Mouse (Mus musculus): ENCODE measurements around the gene Olfr1388.
A peak's percentile ranks its signal among the peaks of the same experiment; 100 is the strongest.
"Not testable (repeated sequence)": the region's sequence is repeated elsewhere in the genome, so short reads cannot be mapped to it uniquely, and the experiment has no call there.

Gene Olfr1388

DNA sequence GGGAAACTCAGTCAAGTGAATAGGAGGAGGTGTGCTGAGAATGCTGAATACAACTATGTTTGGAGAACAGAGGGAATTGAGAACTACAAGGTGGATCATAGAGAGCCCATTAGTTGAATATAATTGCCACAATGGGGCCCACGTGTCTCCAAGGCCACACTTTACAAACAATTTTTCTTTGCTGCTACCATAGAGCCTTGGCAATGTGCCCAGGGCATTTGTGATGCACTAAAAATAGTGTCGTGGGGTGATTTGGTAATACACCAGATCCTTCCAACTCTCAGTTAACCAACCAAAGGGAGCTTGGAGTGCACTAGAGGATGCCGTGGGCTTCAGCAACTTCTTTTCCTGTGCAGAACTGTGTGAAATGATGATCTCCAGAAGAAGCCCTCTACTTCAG, at the start of gene Olfr1388:
Olfr1388 (plus strand) TSS at position 214 of the 400 bp plus-strand sequence.
- no peak for DNase-seq (ENCODE audit: low read depth, low spot score)

DNA sequence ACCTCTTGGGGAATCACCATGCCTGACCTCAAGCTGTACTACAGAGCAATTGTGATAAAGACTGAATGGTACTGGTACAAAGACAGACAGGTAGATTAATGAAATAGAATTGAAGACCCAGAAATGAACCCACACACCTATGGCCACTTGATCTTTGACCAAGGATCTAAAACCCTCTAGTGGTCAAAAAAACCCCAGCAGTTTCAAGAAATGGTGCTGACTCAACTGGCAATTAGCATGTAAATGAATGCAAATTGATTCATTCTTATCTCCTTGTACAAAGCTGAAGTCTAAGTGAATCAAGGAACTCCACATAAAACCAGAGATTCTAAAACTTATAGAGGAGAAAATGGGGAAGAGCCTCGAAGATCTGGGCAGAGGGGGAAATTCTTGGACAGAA, 43.7 kb upstream of the Olfr1388 start:
- not testable (repeated sequence) for DNase-seq (ENCODE audit: low read depth, low spot score)

DNA sequence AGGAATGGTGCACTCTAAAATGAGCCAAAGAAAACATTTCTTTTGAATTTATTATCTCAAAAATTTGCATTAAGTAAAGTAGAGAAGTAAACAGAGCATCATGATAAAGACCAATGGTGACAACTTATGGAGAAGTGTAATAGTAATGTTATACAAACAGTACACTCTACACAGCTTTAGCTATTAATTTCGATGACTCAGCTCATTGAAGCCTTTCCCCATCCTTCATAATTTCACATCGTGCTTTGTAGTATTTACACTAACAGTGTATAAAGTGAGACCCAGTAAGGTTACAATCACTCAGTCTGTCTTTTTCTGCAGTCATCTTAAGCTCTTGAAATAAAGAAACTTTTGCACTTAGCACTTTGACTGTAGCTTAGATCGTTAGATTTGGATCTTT, 29.6 kb upstream of the Olfr1388 start:
- DNase-seq (ENCODE audit: low read depth, low spot score): no peak

DNA sequence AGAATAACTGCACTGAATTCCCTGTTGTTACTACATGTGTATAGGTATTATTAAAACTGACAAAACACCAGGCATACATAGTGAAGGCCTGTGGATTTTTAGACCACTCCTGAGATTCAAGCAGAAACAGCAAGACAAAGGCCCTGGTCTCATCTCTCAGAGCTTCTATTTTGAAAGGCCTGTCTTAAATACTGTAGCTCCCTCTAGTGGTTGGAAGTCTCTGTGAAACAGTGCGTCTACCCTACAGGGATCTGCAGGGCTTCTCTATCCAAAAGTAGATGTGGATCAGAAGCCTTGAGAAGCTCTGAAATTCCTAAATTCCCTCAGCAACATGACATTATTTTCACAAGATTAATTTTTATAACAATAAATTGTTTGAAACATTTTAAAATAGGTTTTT, 25.9 kb upstream of the Olfr1388 start:
- peak; percentile 45 for DNase-seq (ENCODE audit: low read depth, low spot score)

DNA sequence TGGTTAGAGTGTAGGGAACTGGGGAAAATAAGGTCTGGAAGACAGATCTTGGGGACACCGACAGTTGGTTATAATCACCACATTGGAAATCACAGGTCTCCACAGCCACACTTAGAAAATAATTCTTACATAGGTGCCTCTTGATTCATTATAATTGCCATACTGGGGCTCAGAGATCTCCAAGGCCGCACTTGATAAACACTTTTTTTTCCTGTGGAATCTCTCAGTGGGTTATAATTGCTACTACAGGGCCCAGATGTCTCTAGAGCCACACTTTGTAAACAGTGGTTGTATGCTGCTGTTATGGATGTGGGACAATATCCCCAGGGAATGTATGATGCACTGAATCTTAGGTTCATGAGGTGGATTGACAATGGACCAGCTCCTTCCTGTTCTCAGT, 13.7 kb upstream of the Olfr1388 start, which contains the start of gene Olfr1389:
Olfr1389 (plus strand) TSS at position 301 of the 400 bp plus-strand sequence.
- DNase-seq (ENCODE audit: low read depth, low spot score): no peak

DNA sequence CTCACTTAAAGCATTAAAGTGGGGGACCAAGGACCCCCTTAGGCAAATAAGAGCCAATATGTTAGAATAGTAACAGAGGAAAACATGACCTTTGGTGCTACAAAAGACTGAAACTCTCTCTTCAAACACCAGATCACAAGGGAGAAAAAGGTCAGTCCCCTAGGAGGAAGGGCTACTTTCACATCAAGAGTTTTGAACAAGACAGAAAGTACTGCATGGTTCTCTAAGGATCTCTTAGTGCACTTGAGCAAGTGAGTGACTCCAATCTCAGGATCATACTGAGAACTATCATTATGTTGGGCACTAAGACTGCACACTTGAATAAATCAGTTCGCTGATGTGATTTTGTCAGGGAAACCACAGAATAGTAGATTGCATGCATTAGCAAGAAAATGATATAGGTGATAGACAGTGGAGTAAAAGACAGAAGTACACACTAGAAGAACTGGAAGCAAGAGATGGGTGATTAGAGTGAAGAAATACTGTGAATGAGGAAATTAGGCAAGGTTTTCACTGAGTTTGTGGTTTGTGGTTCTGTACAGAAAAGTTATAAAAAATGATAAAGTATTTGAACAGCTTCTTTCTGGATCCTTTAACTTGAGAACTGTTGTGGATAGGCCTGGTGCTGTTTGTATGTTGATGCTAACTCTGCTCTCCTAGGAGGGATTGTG, 11.0 kb upstream of the Olfr1388 start:
- DNase-seq (ENCODE audit: low read depth, low spot score): no peak

DNA sequence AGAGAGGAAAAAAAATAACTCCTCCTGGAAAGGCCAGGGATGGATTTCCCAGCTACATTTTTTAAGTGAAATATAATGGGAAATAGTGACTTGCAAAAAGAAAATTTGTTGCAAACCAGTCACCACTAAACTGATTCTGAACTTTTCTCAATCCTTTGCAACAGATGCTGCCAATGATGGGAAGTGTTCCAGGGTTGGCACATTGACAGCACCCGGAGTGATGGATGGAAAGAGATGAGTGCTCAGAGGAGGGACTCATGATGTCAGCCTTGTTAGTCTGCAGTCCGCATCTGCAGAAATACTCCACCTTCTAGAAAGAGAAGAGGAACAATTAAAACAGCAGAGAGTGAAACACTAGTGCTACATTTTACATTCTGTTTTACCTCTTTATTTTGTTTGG, 6.8 kb upstream of the Olfr1388 start:
- DNase-seq (ENCODE audit: low read depth, low spot score): no peak

DNA sequence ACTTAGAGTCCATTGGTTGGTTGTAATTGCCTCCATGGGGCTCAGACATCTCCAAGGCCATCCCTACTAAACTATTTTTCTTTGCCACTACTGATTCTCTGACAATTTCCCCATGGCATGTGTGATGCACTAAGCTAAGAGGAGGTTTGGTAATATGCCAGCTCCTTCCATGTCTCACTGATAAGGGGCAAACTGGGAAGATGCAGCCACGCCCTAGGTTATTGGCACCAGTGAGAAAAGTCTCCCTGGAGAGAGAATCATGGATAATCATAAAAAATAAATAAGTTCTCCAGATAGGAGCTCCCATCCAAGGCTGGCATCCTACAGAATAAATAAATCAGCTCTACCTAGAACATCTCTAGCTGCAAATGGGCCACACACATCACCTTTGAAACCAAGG, 18.6 kb downstream of the Olfr1388 start, which contains the start of gene Olfr1387:
Olfr1387 (plus strand) TSS at position 301 of the 400 bp plus-strand sequence.
- no peak for DNase-seq (ENCODE audit: low read depth, low spot score)

DNA sequence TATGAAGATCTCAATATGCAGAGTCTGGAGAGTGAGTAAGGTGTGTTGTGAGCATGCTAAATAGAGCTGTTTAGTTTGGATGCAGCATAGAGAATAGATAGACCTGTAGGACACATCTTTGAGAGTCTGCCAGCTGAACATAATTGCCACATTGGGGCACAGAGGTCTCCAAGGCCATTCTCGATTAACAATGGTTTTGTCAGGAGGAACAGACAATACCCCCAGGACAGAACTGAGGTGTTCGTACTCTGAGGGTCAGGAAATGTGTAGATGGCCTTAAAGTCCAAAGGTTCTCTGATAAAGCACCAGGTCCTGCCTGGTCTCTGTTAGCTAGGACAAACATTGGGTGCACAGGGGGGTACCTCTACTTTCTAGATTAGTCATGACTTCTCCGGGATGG, 28.3 kb downstream of the Olfr1388 start, which contains the start of gene Olfr1386:
Olfr1386 (plus strand) TSS at position 301 of the 400 bp plus-strand sequence.
- not testable (repeated sequence) for DNase-seq (ENCODE audit: low read depth, low spot score)

DNA sequence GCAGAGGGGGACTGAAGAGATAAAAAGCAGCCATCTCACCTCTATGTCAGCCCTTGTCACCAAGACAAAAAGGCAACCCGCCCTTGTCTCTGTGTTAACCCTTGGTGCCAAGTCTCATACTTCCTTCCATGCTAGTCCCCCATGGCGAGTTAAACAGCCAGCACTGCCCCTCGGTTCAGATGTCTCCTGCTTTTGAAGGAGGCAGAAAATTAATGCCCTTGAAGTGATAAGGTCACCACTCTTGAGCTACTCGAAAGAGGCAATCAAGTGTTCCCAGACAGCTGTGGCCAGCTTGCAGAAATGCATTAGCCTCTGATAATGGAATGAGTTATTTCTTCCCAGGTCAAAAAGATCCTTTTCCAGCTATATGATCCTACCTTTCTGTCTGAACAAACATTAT, 49.5 kb downstream of the Olfr1388 start:
- DNase-seq (ENCODE audit: low read depth, low spot score): no peak

DNA sequence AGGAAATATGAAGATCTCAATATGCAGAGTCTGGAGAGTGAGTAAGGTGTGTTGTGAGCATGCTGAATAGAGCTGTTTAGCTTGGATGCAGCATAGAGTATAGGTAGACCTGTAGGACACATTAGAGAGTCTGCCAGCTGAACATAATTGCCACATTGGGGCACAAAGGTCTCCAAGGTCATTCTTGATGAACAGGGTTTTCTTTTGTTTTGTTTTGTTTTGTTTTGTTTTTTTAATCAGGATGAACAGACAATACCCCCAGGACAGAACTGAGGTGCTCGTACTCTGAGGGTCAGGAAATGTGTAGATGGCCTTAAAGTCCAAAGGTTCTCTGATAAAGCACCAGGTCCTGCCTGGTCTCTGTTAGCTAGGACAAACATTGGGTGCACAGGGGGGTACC, 52.3 kb downstream of the Olfr1388 start, which contains the start of gene Olfr1385:
Olfr1385 (plus strand) TSS at position 301 of the 400 bp plus-strand sequence.
- DNase-seq (ENCODE audit: low read depth, low spot score): not testable (repeated sequence)

Data from WW6 (cell line).